Mouse (Mus musculus) spleen, adult 18-20 months (tissue): ENCODE measurements at regions not wholly inside any gene's neighbourhood (a gene's known extent, or its start where the extent isn't known, plus 50 kb on each side); places are given as distances from the start of the nearest gene placed in this dataset.

ENCODE experiments used
- DNase-seq, 2 experiments: peaks; one replicate each; pipeline ENCODE4 v3.0.0; 2022; ENCODE audit warnings: mixed read lengths in 2 of 2

GRCm38 (mm10) chr9:63038031-63038430 lies 50.3 kb upstream of the Pias1 start:
- no peak for DNase-seq
